Mouse (Mus musculus) G1E-ER4 (cell line): Measurements from ENCODE around the gene Lmnb2. TPM values are rescaled to one million over a fixed set of nuclear protein-coding genes. Genes with fewer than 3 reads are reported as not detected.

ENCODE experiments used
- GATA1 ChIP-seq: IDR thresholded peaks from one replicate; pipeline ENCODE4 v1.8.0; 2012; ENCODE audit warnings: low read length, inconsistent platforms
- polyA plus RNA-seq: library from polyadenylated mRNA; stranded (reverse); fragments of >175 nt; gene quantifications from 2 replicates; pipeline ENCODE4 v1.2.3, GENCODE M21; 2012

Gene Lmnb2
- polyA plus RNA-seq, 1 experiment: not detected

GRCm38 (mm10) chr10:80870993-80871392, 47.1 kb downstream of the Lmnb2 start:
- no peak for TF ChIP-seq GATA1

- TF ChIP-seq GATA1: no peak
These were observed 53.6 kb downstream of the Lmnb2 start for GRCm38 (mm10) chr10:80864446-80864845.

GRCm38 (mm10) chr10:80862305-80862704, 55.7 kb downstream of the Lmnb2 start:
- no peak for TF ChIP-seq GATA1

- no peak for TF ChIP-seq GATA1
These were observed 59.6 kb downstream of the Lmnb2 start for GRCm38 (mm10) chr10:80858350-80858935.

- TF ChIP-seq GATA1: no peak
These were observed 60.2 kb downstream of the Lmnb2 start for GRCm38 (mm10) chr10:80857848-80858247.

- no peak for TF ChIP-seq GATA1
These were observed 60.7 kb downstream of the Lmnb2 start for GRCm38 (mm10) chr10:80857386-80857785.

- no peak for TF ChIP-seq GATA1
These were observed 61.1 kb downstream of the Lmnb2 start for GRCm38 (mm10) chr10:80856908-80857307.

GRCm38 (mm10) chr10:80856267-80856666, 61.8 kb downstream of the Lmnb2 start:
- no peak for TF ChIP-seq GATA1

- TF ChIP-seq GATA1: no peak
These were observed 62.3 kb downstream of the Lmnb2 start for GRCm38 (mm10) chr10:80855749-80856073.

GRCm38 (mm10) chr10:80854913-80855748, 62.9 kb downstream of the Lmnb2 start, which contains the start of the genes Lsm7 and Sppl2b:
Gene Lsm7 (minus strand): TSS chr10:80855209.
Gene Sppl2b (plus strand): TSS chr10:80855275.
- TF ChIP-seq GATA1: no peak

Other genes starting within 250 kb of the Lmnb2 start
- 410 and 459 TPM in 2 replicates for gene Mknk2, start 240.1 kb downstream of the Lmnb2 start, polyA plus RNA-seq
- gene Mob3a, start 216.3 kb downstream of the Lmnb2 start, polyA plus RNA-seq: 30.7 and 34.7 TPM in 2 replicates
- gene Izumo4, start 216.1 kb downstream of the Lmnb2 start, polyA plus RNA-seq: 8.3 and 10.8 TPM in 2 replicates
- gene Ap3d1, start 176.0 kb downstream of the Lmnb2 start, polyA plus RNA-seq: 37.8 and 38.4 TPM in 2 replicates
- 127 and 130 TPM in 2 replicates for gene Dot1l, start 163.0 kb downstream of the Lmnb2 start, polyA plus RNA-seq
- 777 and 944 TPM in 2 replicates for gene Sf3a2, start 120.0 kb downstream of the Lmnb2 start, polyA plus RNA-seq
- gene Plekhj1, start 119.6 kb downstream of the Lmnb2 start, polyA plus RNA-seq: 234 and 304 TPM in 2 replicates
- gene Amh, start 113.0 kb downstream of the Lmnb2 start, polyA plus RNA-seq: 2.3 TPM in 2 replicates
- gene Jsrp1, start 104.7 kb downstream of the Lmnb2 start, polyA plus RNA-seq: 0.11 TPM in 1 of 2 replicates, not detected in the other
- gene Oaz1, start 91.6 kb downstream of the Lmnb2 start, polyA plus RNA-seq: 1,739 and 1,884 TPM in 2 replicates
- not detected in 2 replicates for gene Lingo3, start 74.2 kb downstream of the Lmnb2 start, polyA plus RNA-seq
- 360 and 413 TPM in 2 replicates for gene Lsm7, start 63.0 kb downstream of the Lmnb2 start, polyA plus RNA-seq
- 125 and 130 TPM in 2 replicates for gene Sppl2b, start 63.0 kb downstream of the Lmnb2 start, polyA plus RNA-seq
- gene Tmprss9, start 46.4 kb downstream of the Lmnb2 start, polyA plus RNA-seq: 0.02 and 0.04 TPM in 2 replicates
- 399 and 510 TPM in 2 replicates for gene Timm13, start 17.3 kb downstream of the Lmnb2 start, polyA plus RNA-seq
- 0.55 and 1.3 TPM in 2 replicates for gene Gadd45b, start 11.8 kb upstream of the Lmnb2 start, polyA plus RNA-seq
- gene Gng7, start 96.7 kb upstream of the Lmnb2 start, polyA plus RNA-seq: 0.43 and 0.56 TPM in 2 replicates
- not detected in 2 replicates for gene Diras1, start 107.4 kb upstream of the Lmnb2 start, polyA plus RNA-seq
- gene Slc39a3, start 119.2 kb upstream of the Lmnb2 start, polyA plus RNA-seq: 11.6 and 12.0 TPM in 2 replicates
- gene Sgta, start 141.9 kb upstream of the Lmnb2 start, polyA plus RNA-seq: 175 and 216 TPM in 2 replicates
- 100 and 104 TPM in 2 replicates for gene Thop1, start 151.8 kb upstream of the Lmnb2 start, polyA plus RNA-seq
- not detected in 2 replicates for gene Creb3l3, start 180.6 kb upstream of the Lmnb2 start, polyA plus RNA-seq
- 394 and 482 TPM in 2 replicates for gene Map2k2, start 187.7 kb upstream of the Lmnb2 start, polyA plus RNA-seq
- 103 and 129 TPM in 2 replicates for gene Zbtb7a, start 217.0 kb upstream of the Lmnb2 start, polyA plus RNA-seq
- 74.1 and 84.8 TPM in 2 replicates for gene Pias4, start 249.7 kb upstream of the Lmnb2 start, polyA plus RNA-seq